Mouse (Mus musculus) kidney, adult 9 months (tissue): ENCODE measurements around the gene Nfatc2ip.

Experiments
- DNase-seq: peaks from one replicate; pipeline ENCODE4 v3.0.0; 2022

Gene Nfatc2ip

GRCm38 (mm10) chr7:126396298-126397119, at the start of gene Nfatc2ip:
Nfatc2ip (minus strand) TSS chr7:126396737.
- DNase-seq: peak; percentile 99

- no peak for DNase-seq
These were observed 49.7 kb upstream of the Nfatc2ip start for GRCm38 (mm10) chr7:126446217-126446616.

GRCm38 (mm10) chr7:126445104-126445815, 48.7 kb upstream of the Nfatc2ip start:
- no peak for DNase-seq

- DNase-seq: no peak
These were observed 48.0 kb upstream of the Nfatc2ip start for GRCm38 (mm10) chr7:126444536-126444935.

- DNase-seq: no peak
These were observed 47.5 kb upstream of the Nfatc2ip start for GRCm38 (mm10) chr7:126443997-126444396.

- DNase-seq: no peak
These were observed 43.6 kb upstream of the Nfatc2ip start for GRCm38 (mm10) chr7:126440134-126440533.

- peak; percentile 56 for DNase-seq
These were observed 40.3 kb upstream of the Nfatc2ip start for GRCm38 (mm10) chr7:126436851-126437250.

- no peak for DNase-seq
These were observed 39.3 kb upstream of the Nfatc2ip start for GRCm38 (mm10) chr7:126435801-126436200.

- no peak for DNase-seq
These were observed 38.2 kb upstream of the Nfatc2ip start for GRCm38 (mm10) chr7:126434726-126435125.

- DNase-seq: no peak
These were observed 33.6 kb upstream of the Nfatc2ip start for GRCm38 (mm10) chr7:126430167-126430566.

- DNase-seq: no peak
These were observed 33.0 kb upstream of the Nfatc2ip start for GRCm38 (mm10) chr7:126429503-126429898.

- peak; percentile 97 for DNase-seq
These were observed 32.3 kb upstream of the Nfatc2ip start, which contains the start of gene Rabep2 for GRCm38 (mm10) chr7:126428631-126429502. Rabep2 (plus strand) TSS chr7:126428759.

- peak; percentile 15 for DNase-seq
These were observed 31.6 kb upstream of the Nfatc2ip start for GRCm38 (mm10) chr7:126428154-126428553.

GRCm38 (mm10) chr7:126427323-126427860, 30.9 kb upstream of the Nfatc2ip start:
- DNase-seq: no peak

GRCm38 (mm10) chr7:126424161-126424560, 27.6 kb upstream of the Nfatc2ip start:
- no peak for DNase-seq

GRCm38 (mm10) chr7:126421756-126422155, 25.2 kb upstream of the Nfatc2ip start:
- no peak for DNase-seq

GRCm38 (mm10) chr7:126418496-126418895, 22.0 kb upstream of the Nfatc2ip start:
- no peak for DNase-seq

GRCm38 (mm10) chr7:126417606-126418005, 21.1 kb upstream of the Nfatc2ip start:
- no peak for DNase-seq

- DNase-seq: no peak
These were observed 20.5 kb upstream of the Nfatc2ip start for GRCm38 (mm10) chr7:126417045-126417444.

- DNase-seq: no peak
These were observed 20.1 kb upstream of the Nfatc2ip start for GRCm38 (mm10) chr7:126416615-126417014.

- DNase-seq: no peak
These were observed 18.2 kb upstream of the Nfatc2ip start, which contains the start of gene Cd19 for GRCm38 (mm10) chr7:126414725-126415124. Cd19 (minus strand) TSS chr7:126414889.

GRCm38 (mm10) chr7:126411061-126411460, 14.5 kb upstream of the Nfatc2ip start:
- DNase-seq: no peak

- no peak for DNase-seq
These were observed 12.1 kb upstream of the Nfatc2ip start for GRCm38 (mm10) chr7:126408686-126409085.
